Mouse (Mus musculus) stomach, postnatal 0 days (tissue): ENCODE results near the gene Hapln1.

Experiments
- CTCF ChIP-seq: IDR thresholded peaks from 2 replicates; pipeline ENCODE4 v1.5.1; 2016; ENCODE audit warnings: antibody characterized with exemption, low read depth, mild to moderate bottlenecking, moderate library complexity
- EP300 ChIP-seq: optimal IDR thresholded peaks from 2 replicates; pipeline ENCODE3; 2016; ENCODE audit warnings: antibody characterized with exemption

DNA sequence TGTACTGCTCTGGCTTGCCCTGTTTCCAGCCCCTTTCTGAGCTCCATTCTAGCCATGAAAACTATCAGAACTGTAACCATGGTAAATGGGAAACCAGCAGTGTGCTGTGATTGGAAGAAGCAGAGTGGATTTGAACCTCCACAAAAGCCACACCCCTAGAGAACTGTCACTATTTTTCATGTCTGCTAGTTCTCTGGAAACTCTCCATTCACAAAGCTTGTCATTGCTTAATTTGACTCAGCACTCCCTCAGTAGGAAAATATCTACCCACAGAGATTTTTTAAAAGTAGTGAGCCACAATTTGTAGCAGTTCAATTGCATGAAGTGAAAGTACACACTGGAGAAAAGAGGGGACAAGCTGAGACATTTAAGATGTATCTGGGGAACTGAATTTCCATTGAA is 18.1 kb upstream of the Hapln1 start:
- TF ChIP-seq CTCF, result no peak
- TF ChIP-seq EP300, result no peak
